Mouse (Mus musculus) erythroid progenitor cell, adult 5-6 weeks (primary cell): Measurements from ENCODE around the gene AC109138.7. TPM values are rescaled to one million over a fixed set of nuclear protein-coding genes. Genes with fewer than 3 reads are reported as not detected.

Source experiments
- ATAC-seq: replicated peaks from 2 replicates; pipeline ENCODE4 v1.8.0; 2016; ENCODE audit warnings: moderate number of reproducible peaks, mild to moderate bottlenecking, moderate TSS enrichment, inconsistent platforms; ENCODE audit not compliant: poor library complexity, low FRiP score, severe bottlenecking
- total RNA-seq, 2 experiments: library from RNA; stranded (forward) in 1 of 2; stranded (reverse) in 1 of 2; fragments of 150-400 nt in 1 of 2; fragments of 186-747, 209-891 nt in 1 of 2; gene quantifications; 2 replicates each; pipeline versions ENCODE4 v1.2.3 to v1.2.4; 2015 to 2017; ENCODE audit warnings: low replicate concordance in 2 of 2

The AC109138.7 gene
- total RNA-seq (2015; ENCODE audit: low replicate concordance) (not detected in 2 replicates), total RNA-seq (2017; ENCODE audit: low replicate concordance) (not detected in 2 replicates)

DNA sequence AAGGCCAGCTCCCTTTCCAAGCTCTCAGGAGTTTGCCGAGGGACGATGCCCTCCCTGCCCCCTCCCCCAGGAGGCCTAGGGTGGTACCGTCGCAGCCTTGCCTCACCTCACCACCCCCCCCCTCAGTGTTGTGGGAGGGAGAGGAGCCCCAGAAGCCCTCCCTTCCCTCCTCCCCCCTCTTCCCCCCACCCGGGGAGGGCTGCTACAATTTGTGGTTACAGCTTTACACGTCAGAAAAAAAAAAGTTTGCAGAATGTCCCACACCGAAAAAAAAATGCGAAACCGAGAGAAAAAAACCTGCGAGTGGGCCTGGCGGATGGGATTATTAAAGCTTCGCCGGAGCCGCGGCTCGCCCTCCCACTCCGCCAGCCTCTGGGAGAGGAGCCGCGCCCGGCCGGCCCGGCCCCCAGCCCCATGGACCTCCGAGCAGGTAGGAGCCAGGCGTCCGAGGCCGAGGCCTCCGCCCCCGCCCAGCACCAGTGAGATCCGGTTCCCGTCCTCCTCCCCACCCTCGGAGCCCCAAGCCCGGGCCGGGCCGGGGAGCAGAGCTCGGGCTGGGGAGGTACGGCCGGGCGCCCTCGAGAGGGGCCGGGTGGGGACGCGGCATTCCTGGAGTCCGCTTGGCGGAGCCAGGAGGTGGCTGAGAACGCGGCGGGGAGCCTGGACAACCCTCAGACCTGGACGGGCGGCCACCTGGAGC, at the start of gene AC109138.7, which contains the start of gene Clcf1:
Gene AC109138.7 (plus strand): TSS at position 287 of the 700 bp plus-strand sequence.
Gene Clcf1 (plus strand): TSS at position 168 of the 700 bp plus-strand sequence.
- ATAC-seq: no peak

DNA sequence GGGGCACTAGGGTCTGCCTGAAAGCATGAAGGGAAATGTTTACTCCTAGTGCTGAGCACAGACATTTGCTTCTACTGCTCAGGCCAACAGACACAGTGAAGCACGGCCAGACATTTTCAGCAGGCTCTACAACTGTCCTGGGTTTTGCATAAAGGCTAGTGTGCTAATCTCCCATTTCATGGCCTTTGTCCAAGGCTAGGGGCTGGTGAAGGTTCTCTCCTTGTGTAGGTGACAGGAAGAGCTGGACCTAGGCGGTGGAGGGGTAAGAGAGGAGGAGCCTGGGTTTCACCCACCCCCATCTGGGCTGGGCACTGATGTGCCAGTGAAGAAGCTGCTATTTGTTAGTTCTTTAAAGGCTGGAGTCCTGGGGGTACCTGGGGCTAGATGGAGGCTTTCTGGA, 49.4 kb upstream of the AC109138.7 start:
- ATAC-seq: no peak

DNA sequence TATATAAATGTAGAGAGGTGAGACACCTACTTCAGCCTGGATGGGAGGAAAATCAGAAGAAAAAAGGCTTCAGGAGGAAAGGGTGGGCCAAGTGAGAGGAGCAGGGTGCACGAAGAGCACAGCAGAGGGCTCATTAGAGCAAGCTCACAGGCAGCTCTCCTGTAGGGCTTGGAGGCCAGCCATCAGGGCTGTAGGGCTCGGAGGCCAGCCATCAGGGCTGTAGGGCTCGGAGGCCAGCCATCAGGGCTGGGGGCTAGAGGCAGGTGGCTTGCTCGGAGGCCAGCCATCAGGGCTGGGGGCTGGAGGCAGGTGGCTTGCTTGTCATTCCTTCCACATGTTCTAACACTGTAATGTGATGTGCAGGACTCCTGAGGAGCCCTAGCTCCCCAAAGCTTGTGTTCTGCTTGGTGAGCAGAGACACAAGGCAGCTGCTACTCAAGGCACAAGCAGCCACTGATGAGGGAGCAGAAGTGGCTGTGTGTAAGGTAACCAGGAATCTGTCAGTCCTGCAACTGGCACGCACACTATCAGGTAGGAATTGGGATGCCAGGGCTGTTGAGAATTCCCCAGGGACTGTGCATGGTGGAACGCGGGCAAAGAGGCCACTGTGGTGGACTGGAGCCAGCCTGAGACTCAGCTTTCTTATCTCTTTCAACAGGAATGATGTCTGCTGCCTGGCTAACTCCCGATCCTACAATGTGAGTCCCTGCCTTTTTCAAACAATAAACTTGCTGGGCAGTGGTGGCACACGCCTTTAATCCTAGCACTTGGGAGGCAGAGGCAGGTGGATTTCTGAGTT, 47.3 kb upstream of the AC109138.7 start:
- no peak for ATAC-seq

DNA sequence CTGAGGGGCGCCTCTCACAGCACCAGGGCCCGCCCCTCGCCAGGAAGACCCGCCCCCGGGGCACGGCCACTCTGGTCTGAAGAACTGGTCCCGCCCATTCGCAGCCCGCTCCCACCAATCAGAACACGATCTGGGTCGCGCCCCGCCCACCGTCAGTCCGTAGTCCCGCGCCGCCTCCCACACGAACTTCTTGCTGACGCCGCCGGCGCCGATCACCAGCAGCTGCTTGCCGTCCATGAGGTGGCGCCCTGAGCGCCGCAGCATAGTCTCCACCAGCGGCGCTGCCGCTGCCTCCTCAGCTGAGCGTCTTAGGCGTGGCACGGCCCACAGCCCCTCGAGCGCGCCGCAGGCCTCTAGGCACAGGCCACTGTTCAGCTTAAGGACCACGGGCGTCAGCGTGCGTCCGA, 44.8 kb upstream of the AC109138.7 start:
- ATAC-seq: peak; percentile 95

DNA sequence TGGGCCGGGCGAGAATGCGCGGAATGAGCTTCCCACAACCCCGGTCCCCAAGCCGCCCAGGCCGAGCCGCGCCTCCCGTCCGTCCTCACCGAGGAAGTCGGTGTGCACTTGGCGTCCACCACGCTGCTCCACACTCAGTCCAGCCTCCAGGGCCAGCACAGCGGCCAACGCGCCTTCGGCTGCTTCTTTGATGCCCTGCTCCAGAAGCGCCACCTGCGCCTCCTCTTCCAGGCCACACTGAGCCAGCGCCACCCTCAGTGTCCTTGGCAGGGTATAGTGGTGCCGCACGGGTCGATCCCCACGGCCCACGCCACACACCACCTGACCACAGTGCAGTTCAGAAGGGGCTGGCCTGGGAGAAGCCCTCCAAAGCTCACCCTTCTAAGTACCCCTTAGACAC, 44.3 kb upstream of the AC109138.7 start:
- ATAC-seq: peak; percentile 9; the same call in 1 of the 2 replicates

DNA sequence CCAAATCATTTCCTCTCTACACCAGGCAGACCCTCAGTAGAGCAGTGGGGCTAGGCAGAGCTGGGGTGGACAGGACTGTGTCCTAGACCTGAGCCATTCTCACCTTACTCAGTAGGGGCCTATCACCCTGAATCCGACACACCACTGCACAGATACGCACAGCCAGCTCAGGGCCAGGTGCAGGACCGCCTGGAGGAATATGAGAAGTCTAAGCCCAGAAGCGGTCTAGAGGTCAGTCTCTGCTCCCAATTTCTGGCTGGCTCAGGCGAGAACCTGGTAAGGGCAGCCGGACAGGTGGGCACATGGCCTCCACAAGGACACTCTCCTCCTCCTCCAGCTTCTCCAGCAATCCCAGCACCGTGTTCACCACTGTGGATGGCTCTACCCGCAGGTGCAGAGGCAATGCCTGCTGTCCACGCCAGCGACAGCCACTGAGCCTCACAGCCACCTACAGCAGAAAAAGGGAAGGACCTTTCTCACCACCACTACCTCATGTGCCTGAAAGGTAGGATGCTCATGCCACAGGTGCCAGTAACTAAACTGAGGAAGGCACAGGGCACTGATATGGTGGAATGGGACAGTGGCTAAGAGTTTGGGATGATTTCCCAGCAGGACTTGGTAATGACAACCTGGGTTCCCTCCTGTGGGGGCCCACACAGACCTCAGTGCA, 43.3 kb upstream of the AC109138.7 start:
- ATAC-seq: no peak

DNA sequence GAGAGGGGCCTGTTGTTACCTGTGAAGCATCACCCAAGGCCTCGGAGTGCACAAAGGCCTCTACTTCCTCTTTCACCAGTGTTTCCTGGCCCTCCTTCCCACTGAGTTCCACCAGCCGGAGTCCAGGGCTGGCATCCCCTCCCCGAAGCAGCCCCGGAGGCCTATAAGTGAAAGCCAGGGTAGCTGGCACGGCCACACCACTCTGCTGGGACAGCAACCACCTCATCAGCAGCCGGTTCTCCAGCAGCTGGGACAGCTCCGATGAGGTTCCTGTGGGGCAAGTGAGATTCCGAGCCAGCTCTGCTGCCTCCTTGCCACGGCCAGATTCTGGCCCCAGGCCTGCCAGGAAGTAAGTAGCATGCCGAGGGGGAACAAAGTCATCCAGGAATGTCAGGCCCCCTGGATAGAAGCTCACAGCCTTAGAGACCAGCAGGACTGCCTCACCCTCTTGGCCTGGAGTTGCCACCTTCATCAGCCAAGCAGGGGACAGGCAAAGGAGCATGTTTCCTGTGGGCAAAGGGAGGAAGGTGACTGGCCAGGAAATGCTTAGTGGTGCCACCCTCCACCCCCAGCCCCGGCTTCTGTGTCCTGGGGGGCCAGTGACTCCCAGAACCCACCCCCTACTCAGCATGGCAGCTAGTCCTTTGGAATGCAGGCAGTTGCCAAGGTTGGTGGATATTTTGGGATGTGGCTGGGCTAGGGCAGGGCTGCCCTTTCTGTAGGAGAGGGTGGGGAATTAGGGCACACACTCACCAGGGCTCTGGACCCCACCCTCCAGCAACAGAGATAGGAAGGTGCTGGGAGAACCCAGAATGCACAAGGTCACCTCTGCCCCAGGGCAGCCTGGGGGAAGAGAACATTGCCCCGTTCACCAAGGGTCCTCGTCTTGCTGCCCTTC, 42.5 kb upstream of the AC109138.7 start:
- no peak for ATAC-seq

DNA sequence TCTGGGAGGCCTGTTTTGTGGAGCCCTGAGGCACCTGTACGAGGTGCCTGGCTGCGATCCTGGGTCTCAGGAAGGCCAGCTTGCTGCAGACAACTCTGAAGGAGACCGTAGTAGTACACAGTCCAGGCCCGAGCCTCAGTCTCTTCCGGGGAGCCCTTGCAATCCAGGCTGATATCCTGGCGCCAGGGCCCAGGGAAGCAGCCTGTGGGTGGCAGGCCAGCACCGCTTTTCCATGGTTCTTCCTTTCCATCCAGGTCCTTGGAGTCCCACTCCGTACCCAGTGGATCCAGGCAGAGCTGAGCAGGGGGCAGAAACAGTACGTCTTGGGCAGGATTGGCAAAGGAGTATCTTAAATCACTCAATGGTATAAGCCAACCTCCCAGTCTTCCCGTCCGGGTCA, 41.2 kb upstream of the AC109138.7 start:
- no peak for ATAC-seq

DNA sequence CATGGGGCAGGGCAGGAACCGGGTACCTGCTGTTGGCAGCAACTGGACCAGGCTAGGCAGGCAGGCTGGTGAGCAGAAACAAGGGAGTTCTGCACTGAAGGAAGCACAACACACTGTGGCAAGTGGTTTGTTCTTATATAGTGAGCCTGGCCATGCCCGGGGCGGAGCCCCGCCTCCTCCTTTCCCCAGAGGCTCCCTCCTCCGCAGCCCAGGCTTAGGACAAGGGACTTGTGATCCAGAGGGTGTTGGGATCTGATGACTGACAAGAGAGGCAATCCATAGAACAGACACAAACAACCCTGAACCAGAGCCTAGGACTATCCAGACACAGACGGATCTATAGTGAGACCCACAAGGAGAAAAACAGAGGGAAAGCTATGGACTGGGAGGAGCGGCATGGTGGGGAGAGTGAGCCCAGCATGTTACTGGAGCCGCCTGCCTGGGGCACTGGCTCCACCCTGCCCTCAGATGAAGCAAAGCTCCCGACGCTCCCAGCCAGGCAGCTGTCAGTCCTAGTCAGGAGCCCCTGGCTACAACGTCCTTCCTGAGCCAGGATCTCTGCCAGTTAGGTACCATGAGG, 38.7 kb upstream of the AC109138.7 start, which contains the start of gene Carns1:
Gene Carns1 (minus strand): TSS at position 112 of the 580 bp plus-strand sequence.
- no peak for ATAC-seq

DNA sequence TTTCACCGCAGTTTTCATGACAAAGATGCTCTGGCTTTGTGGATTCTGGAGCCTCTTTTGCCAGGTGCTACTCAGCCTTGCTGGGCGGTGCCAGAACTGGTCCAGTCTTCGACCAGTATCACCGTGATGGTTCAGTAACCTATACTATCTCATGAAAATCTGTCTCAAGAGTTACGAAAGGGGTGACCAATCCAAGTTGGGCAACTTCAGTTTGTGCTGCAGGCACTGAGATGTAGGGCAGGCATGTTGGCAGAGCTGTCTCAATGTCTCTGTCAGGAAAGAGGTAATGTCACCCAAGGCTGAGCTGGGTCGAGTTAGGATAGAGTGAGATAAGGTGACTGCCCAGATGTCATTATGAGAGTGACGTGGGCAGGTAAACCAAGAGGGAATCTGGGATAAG, 33.7 kb upstream of the AC109138.7 start:
- ATAC-seq: no peak

DNA sequence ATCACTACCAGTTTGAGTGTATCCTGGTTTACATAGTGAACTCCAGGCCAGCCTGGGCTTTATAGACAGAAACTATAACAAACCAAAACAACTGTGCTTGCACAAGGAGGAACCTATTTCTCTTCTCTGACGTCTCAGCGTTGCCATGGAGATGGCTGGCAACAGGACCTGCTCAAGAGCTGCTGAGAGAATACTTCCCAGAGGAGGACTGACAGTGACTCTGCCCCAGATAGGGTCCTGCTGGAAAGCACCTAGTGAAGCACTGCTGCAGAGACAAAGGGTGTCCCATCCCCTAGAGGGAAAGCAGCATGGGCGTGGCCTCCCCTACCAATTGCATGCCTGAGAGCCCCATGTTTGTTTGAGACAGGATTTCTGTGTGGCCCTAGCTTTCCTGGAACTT, 32.3 kb upstream of the AC109138.7 start:
- no peak for ATAC-seq

DNA sequence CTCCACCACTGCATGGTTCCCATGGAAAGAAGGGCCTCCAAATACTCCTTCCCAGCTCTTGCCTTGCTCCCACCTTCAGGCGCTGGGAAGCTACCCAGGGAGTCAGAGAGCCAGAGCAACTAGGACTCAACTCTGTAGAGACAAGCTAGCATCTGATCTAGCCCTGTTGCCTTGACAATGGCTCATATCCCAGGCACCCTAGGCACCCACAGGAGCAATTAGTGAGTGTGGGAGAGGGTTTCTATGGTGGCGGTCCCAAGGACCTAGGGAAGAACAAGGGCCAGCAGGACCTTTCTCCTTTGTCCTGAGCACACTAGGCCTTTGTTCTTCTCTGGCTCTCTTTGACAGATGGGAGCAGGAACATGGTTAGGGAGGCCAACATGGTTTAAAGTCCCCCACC, 30.5 kb upstream of the AC109138.7 start:
- ATAC-seq: no peak

DNA sequence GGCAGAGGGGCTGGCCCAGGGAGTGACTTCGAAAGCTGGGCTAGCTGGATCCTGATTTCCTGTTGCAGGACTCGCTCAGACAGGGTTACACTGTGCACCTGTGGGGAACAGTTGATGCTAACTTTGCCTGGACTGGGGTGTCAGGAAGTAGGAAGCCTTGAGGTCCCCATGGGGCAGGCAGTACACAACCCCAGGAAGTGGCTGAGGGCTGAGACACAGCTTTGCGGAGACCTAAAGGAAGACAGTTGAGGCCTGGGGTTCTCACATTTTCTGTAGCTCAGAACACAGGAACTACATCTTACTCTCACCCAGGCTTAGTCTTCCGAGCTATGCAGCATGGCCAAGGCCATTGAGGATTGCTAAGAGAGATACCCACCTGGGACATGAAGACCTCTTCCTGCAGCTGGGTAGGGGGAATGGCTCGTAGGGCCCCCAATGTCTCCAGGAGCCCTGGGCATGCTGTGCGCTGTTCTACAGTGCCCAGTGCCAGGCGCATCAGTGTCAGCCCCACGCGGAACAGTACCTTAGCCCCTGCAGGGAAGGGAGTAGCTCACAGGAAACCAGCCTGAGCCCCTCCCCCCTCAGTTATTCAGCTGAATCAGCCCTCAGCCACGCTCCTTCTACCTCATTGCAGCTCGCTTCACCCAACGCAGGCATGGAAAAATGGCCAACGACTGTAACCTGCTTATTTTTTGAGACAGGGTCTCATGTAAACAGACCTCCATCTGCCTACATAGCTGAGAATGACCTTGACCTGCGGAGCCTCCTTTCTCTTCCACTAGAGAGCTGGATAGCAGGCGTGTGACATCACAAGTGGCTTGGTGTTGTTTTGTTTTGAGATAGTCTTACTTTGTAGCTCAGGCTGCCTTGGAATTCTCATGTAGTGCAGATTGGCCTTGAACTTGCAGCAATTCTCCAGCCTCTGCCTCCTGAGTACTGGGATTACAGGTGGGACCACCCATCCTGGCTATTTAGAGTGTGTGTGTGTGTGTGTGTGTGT, 28.9 kb upstream of the AC109138.7 start:
- no peak for ATAC-seq

DNA sequence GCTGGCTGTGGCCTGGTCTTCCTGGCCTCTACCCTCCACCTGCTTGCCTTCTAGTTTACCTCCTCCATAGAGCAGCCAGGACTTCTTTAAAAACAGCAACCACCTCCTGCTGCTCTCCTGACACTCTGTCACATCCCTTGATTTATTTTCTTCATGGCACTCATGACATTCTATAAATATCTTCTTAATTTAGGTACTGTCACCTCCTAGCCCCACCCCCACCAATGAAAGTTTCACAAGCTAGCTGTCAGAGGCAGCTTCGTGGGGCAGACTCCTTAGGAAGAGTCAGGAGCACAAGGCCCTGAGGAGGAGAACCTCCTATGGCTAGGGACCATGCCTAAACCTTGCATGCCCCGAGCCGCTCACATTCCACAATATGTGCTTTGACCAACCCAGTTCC, 26.9 kb upstream of the AC109138.7 start:
- no peak for ATAC-seq

DNA sequence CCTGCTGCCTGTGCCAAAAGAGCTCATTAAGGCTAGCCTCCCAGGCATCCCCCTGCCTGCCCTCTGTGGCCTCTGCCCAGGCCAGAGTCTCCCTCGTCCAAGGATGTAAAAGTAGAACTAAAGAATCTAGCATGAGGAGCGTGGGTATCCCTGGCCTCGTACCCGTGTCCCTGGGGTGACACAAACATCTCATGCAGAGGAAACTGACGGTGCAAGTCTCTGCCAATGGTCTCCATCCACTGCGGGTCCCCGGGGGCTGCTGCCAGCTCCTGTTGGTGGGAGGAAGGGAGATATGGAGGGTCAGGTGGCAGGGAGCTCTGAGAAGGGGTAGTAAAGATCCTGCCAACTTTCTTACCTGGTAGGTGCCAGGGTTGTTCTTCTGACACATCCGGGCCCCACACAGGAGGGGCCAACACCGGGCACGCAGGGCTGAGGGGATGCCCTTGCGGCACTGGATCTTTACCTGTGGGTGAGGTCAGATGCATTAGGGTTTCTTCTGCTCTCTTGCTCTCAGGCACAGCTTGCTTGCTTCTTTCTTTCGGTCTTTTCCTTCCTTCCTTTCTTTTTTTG, 25.0 kb upstream of the AC109138.7 start:
- no peak for ATAC-seq

DNA sequence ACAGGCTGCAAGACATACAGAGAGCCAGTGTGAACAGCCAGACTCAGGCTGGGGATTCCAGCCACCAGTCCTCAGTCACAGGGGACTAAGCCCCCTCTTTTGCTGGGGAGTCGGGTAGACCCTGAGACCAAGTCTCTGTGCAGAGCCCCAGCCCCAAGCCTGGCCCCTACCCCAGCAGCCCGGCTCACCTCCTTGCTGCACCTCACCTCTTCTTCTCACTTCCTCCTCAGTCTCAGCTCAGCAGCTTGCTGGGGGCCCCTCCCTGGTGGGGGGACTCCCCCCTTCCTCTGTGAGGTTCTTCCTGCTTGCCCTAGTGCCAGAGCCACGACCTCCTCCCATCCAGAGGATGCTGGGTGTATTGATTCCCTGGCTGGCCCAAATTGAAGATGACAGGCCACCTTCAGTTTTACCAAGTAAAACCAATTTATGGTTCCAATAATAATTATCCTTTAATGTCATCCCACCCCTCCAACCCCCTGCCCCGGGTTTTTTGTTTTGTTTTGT, 23.3 kb upstream of the AC109138.7 start, which contains the start of gene Tbc1d10c:
Gene Tbc1d10c (minus strand): TSS at position 454 of the 504 bp plus-strand sequence.
- ATAC-seq: no peak

DNA sequence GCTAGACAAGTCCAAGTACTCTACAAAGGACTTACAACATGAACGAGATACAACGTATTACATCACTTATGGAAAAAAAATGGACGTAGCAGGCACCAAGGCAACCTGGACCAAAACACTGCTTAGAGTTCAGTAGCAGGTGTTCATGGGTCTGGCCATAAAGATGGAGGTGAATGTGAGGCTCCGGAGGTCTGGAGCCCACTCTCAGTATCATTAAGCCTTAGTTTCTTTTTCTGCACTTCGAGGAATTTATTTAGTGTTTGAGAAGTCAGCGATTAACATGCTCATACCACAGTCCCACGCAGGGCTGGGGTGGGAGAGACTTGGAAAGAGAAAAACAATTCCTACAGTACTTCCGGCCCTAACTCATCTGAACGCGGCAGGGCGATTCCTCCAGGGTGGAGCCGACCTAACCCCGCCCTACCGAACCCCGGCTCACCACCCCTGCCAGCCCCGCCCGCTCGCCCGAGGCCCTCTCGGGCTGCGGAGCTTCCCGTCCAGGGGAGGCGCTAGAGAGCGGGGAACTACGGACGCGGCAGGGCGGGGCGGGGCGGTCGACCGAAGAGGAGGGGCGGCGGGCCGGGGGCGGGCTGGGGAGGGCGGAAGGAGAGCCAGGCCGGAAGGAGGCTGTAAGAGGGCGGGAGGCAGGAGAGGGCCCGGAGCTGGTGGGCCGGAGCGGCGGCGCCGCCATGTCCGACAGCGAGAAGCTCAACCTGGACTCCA, 22.5 kb upstream of the AC109138.7 start, which contains the start of gene Ppp1ca:
Gene Ppp1ca (plus strand): TSS at position 538 of the 723 bp plus-strand sequence.
- peak; percentile 91 for ATAC-seq
